Mouse (Mus musculus): ENCODE measurements around the gene Rab3d.

- TF ChIP-seq CTCF (IDR thresholded peaks at IDR 0.05; ENCODE audit: low read depth) (no peak), EP300 (IDR thresholded peaks at IDR 0.05; ENCODE audit: low read depth) (no peak)
Measured at GRCm38 (mm10) chr9:21916851-21917492, 1.0 kb downstream of the Rab3d start.
